Comparison of ENCODE assay signal across 28 mouse cellular contexts in genomic region chr14:30064864-30065263, GRCm38 (mm10). TPM values are rescaled to one million over a fixed set of nuclear protein-coding genes. Genes with fewer than 3 reads are reported as not detected.
DNase-seq lines count a peak whose midpoint lies in the region; ATAC-seq and TF ChIP-seq lines count a peak whose summit lies in the region.
"Had no signal": no experiment of that assay in that cellular context is flagged by ENCODE, and none has a peak within 500 bp of the region (broad histone marks: within the 10 kb centered on the region; RNA-seq: fewer than 3 reads in every experiment).

No protein-coding gene starts in this region.

- no peak for TF ChIP-seq RAD21 in CH12.LX (IDR thresholded peaks at IDR 0.05; ENCODE audit: low read depth, low read length)

- no peaks in the 10 kb centered on the region for H3K9me3 ChIP-seq in CH12.LX (replicated peaks; ENCODE audit: low read length)
- H3K9me3 ChIP-seq in limb, embryonic 10.5 days (replicated peaks), result no peaks in the 10 kb centered on the region
- H3K9me3 ChIP-seq: embryonic facial prominence, embryonic 10.5 days; embryonic facial prominence, embryonic 13.5 days; forebrain, embryonic 12.5 days; forebrain, embryonic 15.5 days; G1E; heart, embryonic 10.5 days; heart, embryonic 13.5 days; hindbrain, embryonic 10.5 days; hindbrain, embryonic 13.5 days; intestine, embryonic 15.5 days had no signal

- dilution Hi-C loops in CH12.LX (cut with MboI; ENCODE audit: extremely low pct_ligation_motif_present, extremely low pct_unique_long_range_greater_than_20kb, low sequenced_read_pairs), result no loop called here

- H3K27ac ChIP-seq in CH12.LX (ENCODE audit: insufficient read depth, low read depth), result no peak overlapping the region
- no peak overlapping the region for H3K27ac ChIP-seq in limb, embryonic 10.5 days
- H3K27ac ChIP-seq: embryonic facial prominence, embryonic 10.5 days; embryonic facial prominence, embryonic 13.5 days; forebrain, embryonic 12.5 days; forebrain, embryonic 15.5 days; heart, adult 2 months; heart, embryonic 10.5 days; heart, embryonic 13.5 days; hindbrain, embryonic 10.5 days; intestine, embryonic 15.5 days had no signal

- DNase-seq in CH12.LX (ENCODE audit: extremely low read depth) (no peak), MEL-GATA-1-ER (ENCODE audit: extremely low read depth, low read depth) (peak; percentile 36)
- DNase-seq in limb, embryonic 10.5 days (ENCODE audit: low spot score), result no peak
- DNase-seq in adrenal gland, adult (ENCODE audit: inconsistent age in 2 of 2, low spot score in 1 of 2), result no peak
- DNase-seq in left cerebral cortex, postnatal 10 days (ENCODE audit: extremely low spot score in 1 of 2, low spot score in 2 of 2), result no peak
- DNase-seq: adrenal gland, postnatal 10 days; adrenal gland, postnatal 36 days; cerebellum, adult 11 months; cerebellum, adult 2 months; cerebellum, adult 9-11 months; cerebellum, postnatal 25 days; embryo, embryonic 11 days; gastrocnemius, postnatal 25 days; heart, adult 2 months had no signal

- WGBS in limb, embryonic 10.5 days, result 90% methylated on average over 2 of the region's 2 CpGs

- peak; percentile 56 to 68 for ATAC-seq in hematopoietic stem cell, adult 5-6 weeks (replicated peaks in 1 of 2; ENCODE audit: insufficient read depth in 1 of 2, low FRiP score in 2 of 2, low TSS enrichment in 1 of 2, low read depth in 1 of 2, poor library complexity in 2 of 2, severe bottlenecking in 2 of 2)
- ATAC-seq: activated CD4-positive, CD25-positive, alpha-beta regulatory T cell, adult 4 months; forebrain, embryonic 15.5 days; hindbrain, embryonic 16.5 days; intestine, embryonic 15.5 days had no signal

- in situ Hi-C loops in CH12.LX (cut with MboI; ENCODE audit: low pct_ligation_motif_present, low pct_unique_long_range_greater_than_20kb, low sequenced_read_pairs), result no loop called here

- no peak for TF ChIP-seq CTCF in CH12.LX (conservative IDR thresholded peaks at IDR 0.05 in 1 of 2, IDR thresholded peaks at IDR 0.05 in 1 of 2; ENCODE audit: low read depth in 2 of 2, low read length in 2 of 2)

- intact Hi-C loops in left cerebral cortex, postnatal 10 days (cut with DNase I), result no loop called here

- H3K4me1 ChIP-seq in CH12.LX (ENCODE audit: control insufficient read depth in 1 of 2, insufficient read depth in 2 of 2), result peaks cover 14 to 39% of the 10 kb centered on the region in 2 experiments; a peak in 3 of 4 replicates
- no peaks in the 10 kb centered on the region for H3K4me1 ChIP-seq in limb, embryonic 10.5 days
- H3K4me1 ChIP-seq: embryonic facial prominence, embryonic 10.5 days; forebrain, embryonic 12.5 days; forebrain, embryonic 15.5 days; heart, embryonic 10.5 days; heart, embryonic 13.5 days; hindbrain, embryonic 10.5 days; hindbrain, embryonic 13.5 days; intestine, embryonic 15.5 days had no signal

- no peaks in the 10 kb centered on the region for H3K27me3 ChIP-seq in CH12.LX (replicated peaks)
- no peaks in the 10 kb centered on the region for H3K27me3 ChIP-seq in limb, embryonic 10.5 days (ENCODE audit: low read depth, poor library complexity, severe bottlenecking)
- H3K27me3 ChIP-seq: embryonic facial prominence, embryonic 13.5 days; forebrain, embryonic 12.5 days; forebrain, embryonic 15.5 days; heart, embryonic 13.5 days; hindbrain, embryonic 13.5 days; intestine, embryonic 15.5 days had no signal

- H3K4me3 ChIP-seq in CH12.LX (replicated peaks in 1 of 3; ENCODE audit: low read depth in 2 of 3, low read length in 2 of 3, poor library complexity in 1 of 3), result no peak overlapping the region
- H3K4me3 ChIP-seq in limb, embryonic 10.5 days, result no peak overlapping the region
- H3K4me3 ChIP-seq: embryonic facial prominence, embryonic 10.5 days; embryonic facial prominence, embryonic 13.5 days; erythroblast, embryonic 14.5 days; forebrain, embryonic 12.5 days; forebrain, embryonic 15.5 days; heart, adult 2 months; heart, embryonic 10.5 days; heart, embryonic 13.5 days; hindbrain, embryonic 10.5 days; hindbrain, embryonic 13.5 days; intestine, embryonic 15.5 days had no signal

- H3K79me2 ChIP-seq in CH12.LX (replicated peaks; ENCODE audit: control insufficient read depth, extremely low read depth, insufficient read depth, poor library complexity, severe bottlenecking), result no peaks in the 10 kb centered on the region

- no peak for TF ChIP-seq EP300 in CH12.LX (IDR thresholded peaks at IDR 0.05; ENCODE audit: low read length)

- no peak for TF ChIP-seq POLR2A in CH12.LX (IDR thresholded peaks at IDR 0.05; ENCODE audit: low read depth, low read length)

- no peak overlapping the region for H3K9ac ChIP-seq in CH12.LX (ENCODE audit: insufficient read depth, low read depth)
- H3K9ac ChIP-seq: embryonic facial prominence, embryonic 13.5 days; forebrain, embryonic 12.5 days; forebrain, embryonic 15.5 days; heart, embryonic 13.5 days; hindbrain, embryonic 13.5 days; intestine, embryonic 15.5 days had no signal

- H3K36me3 ChIP-seq in CH12.LX (replicated peaks in 1 of 2; ENCODE audit: control insufficient read depth in 1 of 2, insufficient read depth in 1 of 2, low read length in 1 of 2), result no peaks in the 10 kb centered on the region
- H3K36me3 ChIP-seq in limb, embryonic 10.5 days, result no peaks in the 10 kb centered on the region
- H3K36me3 ChIP-seq: embryonic facial prominence, embryonic 10.5 days; embryonic facial prominence, embryonic 13.5 days; forebrain, embryonic 12.5 days; forebrain, embryonic 15.5 days; G1E; hindbrain, embryonic 10.5 days; intestine, embryonic 15.5 days had no signal

- H3K4me2 ChIP-seq in CH12.LX (ENCODE audit: insufficient read depth, low read depth, poor library complexity, severe bottlenecking), result no peak overlapping the region
- H3K4me2 ChIP-seq: embryonic facial prominence, embryonic 13.5 days; forebrain, embryonic 12.5 days; forebrain, embryonic 15.5 days; heart, embryonic 13.5 days; hindbrain, embryonic 13.5 days; intestine, embryonic 15.5 days had no signal

TF ChIP-seq in CH12.LX, 34 proteins besides CTCF, POLR2A, EP300 and RAD21:
- TF ChIP-seq NRF1 (IDR thresholded peaks at IDR 0.05; ENCODE audit: low read depth, low read length) (no peak), MAZ (IDR thresholded peaks at IDR 0.05; ENCODE audit: low read depth, low read length) (no peak), POLR2AphosphoS2 (IDR thresholded peaks at IDR 0.05; ENCODE audit: low read depth, low read length) (no peak), SMC3 (IDR thresholded peaks at IDR 0.05; ENCODE audit: low read depth, low read length) (no peak), JUN (IDR thresholded peaks at IDR 0.05; ENCODE audit: insufficient read depth, low read depth, low read length) (no peak), MAX (IDR thresholded peaks at IDR 0.05; ENCODE audit: low read length) (0 out of 2 replicates have a peak, but pooled peaks have one; percentile 18)

RNA-seq across cellular contexts. Expression of gene Chdh, which starts 56.0 kb away (rescaled TPM):
- total RNA-seq in CH12.LX (2012; rRNA removed), result not detected in 2 replicates
- total RNA-seq in CH12.LX (2014; rRNA removed), result not detected in 2 replicates
- polyA plus RNA-seq in CH12.LX (2012; ENCODE audit: insufficient read length, low read depth), result not detected in 2 replicates
- 10.5 and 14.8 TPM in 2 replicates for total RNA-seq in hematopoietic stem cell, adult 5-6 weeks (2017)
- polyA plus RNA-seq in limb, embryonic 10.5 days (2016; fragmentation: Nextera tagmentation; extraction: Ambion mirVana), result 0.05 TPM in 1 of 2 replicates, not detected in the other
- total RNA-seq in left cerebral cortex, postnatal 10 days (2021), result under 1 TPM; 0.28 to 0.39 TPM
- polyA plus RNA-seq: erythroblast, embryonic 14.5 days; G1E had no signal

RNA-seq across cellular contexts. Expression of gene Il17rb, which starts 56.2 kb away (rescaled TPM):
- total RNA-seq in CH12.LX (2012; rRNA removed) (4.3 and 6.7 TPM in 2 replicates), CH12.LX (2014; rRNA removed) (3.3 and 5.0 TPM in 2 replicates)
- polyA plus RNA-seq in CH12.LX (2012; ENCODE audit: insufficient read length, low read depth), result 9.5 and 12.9 TPM in 2 replicates
- total RNA-seq in hematopoietic stem cell, adult 5-6 weeks (2017), result 3.4 and 3.6 TPM in 2 replicates
- polyA plus RNA-seq in limb, embryonic 10.5 days (2016; fragmentation: Nextera tagmentation; extraction: Ambion mirVana), result 0.69 and 1.4 TPM in 2 replicates
- under 1 TPM; 0.41 to 0.73 TPM for total RNA-seq in left cerebral cortex, postnatal 10 days (2021)
- total RNA-seq: heart, adult 2 months had no signal
- polyA plus RNA-seq: erythroblast, embryonic 14.5 days; G1E had no signal
